Mouse (Mus musculus) forebrain, embryonic 11.5 days (tissue): ENCODE results near the gene Fam184a. TPM values are rescaled to one million over a fixed set of nuclear protein-coding genes. Genes with fewer than 3 reads are reported as not detected.

Experiments
- ATAC-seq: fragments of 200-750 bp; cut with Nextera tagmentation; replicated peaks from 2 replicates; pipeline ENCODE4 v1.8.0; 2017; ENCODE audit warnings: moderate TSS enrichment; ENCODE audit not compliant: low FRiP score
- DNase-seq: peaks from one replicate; pipeline ENCODE4 v3.0.0-alpha.2; 2017; ENCODE audit warnings: low spot score
- H3K27ac ChIP-seq: fragments of 300-500 bp; sonication (generic); 2 replicates; pipeline ENCODE4 v1.5.1; 2014; ENCODE audit warnings: low read depth, low read length
- H3K27me3 ChIP-seq: fragments of 300-500 bp; sonication (generic); 2 replicates; pipeline ENCODE4 v1.6.1; 2014; ENCODE audit warnings: mild to moderate bottlenecking, low read length, mixed read lengths; ENCODE audit not compliant: control insufficient read depth, insufficient read depth
- H3K36me3 ChIP-seq: fragments of 300-500 bp; sonication (generic); 2 replicates; pipeline ENCODE4 v1.6.1; 2014; ENCODE audit warnings: mild to moderate bottlenecking, low read length, moderate library complexity, mixed read lengths; ENCODE audit not compliant: control insufficient read depth, insufficient read depth
- H3K4me1 ChIP-seq: fragments of 300-500 bp; sonication (generic); replicated peaks from 2 replicates; pipeline ENCODE4 v1.6.1; 2014; ENCODE audit warnings: low read length, mixed read lengths; ENCODE audit not compliant: control insufficient read depth, insufficient read depth
- H3K4me2 ChIP-seq: fragments of 300-500 bp; sonication (generic); 2 replicates; pipeline ENCODE4 v1.6.1; 2014; ENCODE audit warnings: low read depth, mild to moderate bottlenecking, low read length, moderate library complexity, mixed read lengths; ENCODE audit not compliant: severe bottlenecking
- H3K4me3 ChIP-seq: fragments of 300-500 bp; sonication (generic); 2 replicates; pipeline ENCODE4 v1.5.1; 2014; ENCODE audit warnings: low read depth, low read length
- H3K9ac ChIP-seq: fragments of 300-500 bp; sonication (generic); 2 replicates; pipeline ENCODE4 v1.6.1; 2014; ENCODE audit warnings: low read length
- H3K9me3 ChIP-seq: fragments of 300-500 bp; sonication (generic); 2 replicates; pipeline ENCODE4 v1.6.1; 2016; ENCODE audit warnings: low read length, mixed read lengths; ENCODE audit not compliant: control insufficient read depth
- whole genome bisulfite sequencing: fragments of 180-500 bp; shearing (Covaris S2); extraction: QIAGEN DNeasy Blood & Tissue Kit; methylation state at CpG from one replicate; pipeline ENCODE4 v1.1.7; 2014; 5-methylcytosine and 5-hydroxymethylcytosine counted together
- polyA plus RNA-seq: library from polyadenylated mRNA; unstranded; fragments of >200 nt; fragmentation: Nextera tagmentation; extraction: Ambion mirVana; gene quantifications from 2 replicates; pipeline ENCODE4 v1.2.1, GENCODE M21; 2014

Gene Fam184a
- polyA plus RNA-seq, 1 experiment from 2014 or later: 6.1 TPM

- H3K27ac ChIP-seq: no peak overlapping the region
- no peaks in the 10 kb centered on the region for H3K9me3 ChIP-seq
- no peak overlapping the region for H3K9ac ChIP-seq
- no peak for ATAC-seq
- H3K4me2 ChIP-seq: no peak overlapping the region
- H3K36me3 ChIP-seq: no peaks in the 10 kb centered on the region
- WGBS: 86% methylated on average over 7 of the region's 7 CpGs
- H3K4me3 ChIP-seq: no peak overlapping the region
- H3K4me1 ChIP-seq: no peaks in the 10 kb centered on the region
- no peaks in the 10 kb centered on the region for H3K27me3 ChIP-seq
- DNase-seq: no peak
Measured at GRCm38 (mm10) chr10:53732324-53732723, 18.6 kb downstream of the Fam184a start.

- ATAC-seq (no peak), DNase-seq (no peak)
- Histone ChIP-seq H3K36me3 (no peaks in the 10 kb centered on the region), H3K9ac (no peak overlapping the region), H3K4me3 (no peak overlapping the region), H3K4me2 (no peak overlapping the region), H3K27ac (no peak overlapping the region), H3K9me3 (no peaks in the 10 kb centered on the region), H3K4me1 (no peaks in the 10 kb centered on the region), H3K27me3 (no peaks in the 10 kb centered on the region)
- 56% methylated on average over 1 of the region's 1 CpGs for WGBS
Measured at GRCm38 (mm10) chr10:53728883-53729282, 22.0 kb downstream of the Fam184a start.

GRCm38 (mm10) chr10:53725301-53725700 is 25.6 kb downstream of the Fam184a start:
- Histone ChIP-seq H3K27ac (no peak overlapping the region), H3K27me3 (no peaks in the 10 kb centered on the region), H3K4me2 (no peak overlapping the region), H3K9me3 (no peaks in the 10 kb centered on the region), H3K9ac (no peak overlapping the region), H3K4me1 (no peaks in the 10 kb centered on the region), H3K36me3 (no peaks in the 10 kb centered on the region), H3K4me3 (no peak overlapping the region)
- DNase-seq (no peak), ATAC-seq (no peak)
- WGBS: 26% methylated on average over 2 of the region's 2 CpGs

GRCm38 (mm10) chr10:53704516-53704915 is 46.4 kb downstream of the Fam184a start:
- H3K4me3 ChIP-seq: no peak overlapping the region
- no peak overlapping the region for H3K4me2 ChIP-seq
- no peaks in the 10 kb centered on the region for H3K4me1 ChIP-seq
- no peak for DNase-seq
- no peaks in the 10 kb centered on the region for H3K36me3 ChIP-seq
- no peaks in the 10 kb centered on the region for H3K27me3 ChIP-seq
- H3K27ac ChIP-seq: no peak overlapping the region
- no peak for ATAC-seq
- 94% methylated on average over 9 of the region's 9 CpGs for WGBS
- no peak overlapping the region for H3K9ac ChIP-seq
- H3K9me3 ChIP-seq: no peaks in the 10 kb centered on the region

- no peak overlapping the region for H3K4me2 ChIP-seq
- H3K36me3 ChIP-seq: no peaks in the 10 kb centered on the region
- no peaks in the 10 kb centered on the region for H3K9me3 ChIP-seq
- H3K9ac ChIP-seq: no peak overlapping the region
- H3K27ac ChIP-seq: no peak overlapping the region
- no peaks in the 10 kb centered on the region for H3K4me1 ChIP-seq
- ATAC-seq (no peak), DNase-seq (no peak)
- 93% methylated on average over 10 of the region's 10 CpGs for WGBS
- H3K27me3 ChIP-seq: no peaks in the 10 kb centered on the region
- H3K4me3 ChIP-seq: no peak overlapping the region
Measured at GRCm38 (mm10) chr10:53698531-53698930, 52.4 kb downstream of the Fam184a start.

GRCm38 (mm10) chr10:53694757-53695156 is 56.2 kb downstream of the Fam184a start:
- Histone ChIP-seq H3K9ac (no peak overlapping the region), H3K4me2 (no peak overlapping the region), H3K9me3 (no peaks in the 10 kb centered on the region), H3K36me3 (no peaks in the 10 kb centered on the region), H3K27ac (no peak overlapping the region), H3K4me1 (no peaks in the 10 kb centered on the region), H3K27me3 (no peaks in the 10 kb centered on the region), H3K4me3 (no peak overlapping the region)
- ATAC-seq (no peak), DNase-seq (no peak)
- 92% methylated on average over 5 of the region's 5 CpGs for WGBS

GRCm38 (mm10) chr10:53691263-53691662 is 59.7 kb downstream of the Fam184a start:
- Histone ChIP-seq H3K27me3 (no peaks in the 10 kb centered on the region), H3K4me2 (no peak overlapping the region), H3K36me3 (no peaks in the 10 kb centered on the region), H3K9me3 (no peaks in the 10 kb centered on the region), H3K9ac (no peak overlapping the region), H3K27ac (no peak overlapping the region), H3K4me1 (no peaks in the 10 kb centered on the region), H3K4me3 (no peak overlapping the region)
- DNase-seq (no peak), ATAC-seq (no peak)

GRCm38 (mm10) chr10:53688952-53689584 is 61.9 kb downstream of the Fam184a start:
- 93% methylated on average over 4 of the region's 4 CpGs for WGBS

GRCm38 (mm10) chr10:53688533-53688932 is 62.4 kb downstream of the Fam184a start:
- WGBS: 74% methylated on average over 1 of the region's 1 CpGs
- H3K4me3 ChIP-seq: no peak overlapping the region
- no peaks in the 10 kb centered on the region for H3K36me3 ChIP-seq
- no peak overlapping the region for H3K4me2 ChIP-seq
- no peaks in the 10 kb centered on the region for H3K9me3 ChIP-seq
- H3K27me3 ChIP-seq: no peaks in the 10 kb centered on the region
- ATAC-seq (no peak), DNase-seq (no peak)
- no peak overlapping the region for H3K27ac ChIP-seq
- H3K9ac ChIP-seq: no peak overlapping the region
- no peaks in the 10 kb centered on the region for H3K4me1 ChIP-seq

More at GRCm38 (mm10) chr10:53688952-53689584, 61.9 kb downstream of the Fam184a start:
- H3K4me2 ChIP-seq: no peak overlapping the region
- no peak overlapping the region for H3K4me3 ChIP-seq
- no peak overlapping the region for H3K9ac ChIP-seq
- no peaks in the 10 kb centered on the region for H3K27me3 ChIP-seq
- H3K9me3 ChIP-seq: no peaks in the 10 kb centered on the region
- DNase-seq (no peak), ATAC-seq (no peak)
- no peaks in the 10 kb centered on the region for H3K36me3 ChIP-seq
- H3K4me1 ChIP-seq: no peaks in the 10 kb centered on the region
- no peak overlapping the region for H3K27ac ChIP-seq
